Mouse (Mus musculus): ENCODE data around the gene U2af1. TPM values are rescaled to one million over a fixed set of nuclear protein-coding genes. Genes with fewer than 3 reads are reported as not detected.

U2af1 gene
- polyA plus RNA-seq, 1 experiment from 2014 or later, result 198 TPM

DNA sequence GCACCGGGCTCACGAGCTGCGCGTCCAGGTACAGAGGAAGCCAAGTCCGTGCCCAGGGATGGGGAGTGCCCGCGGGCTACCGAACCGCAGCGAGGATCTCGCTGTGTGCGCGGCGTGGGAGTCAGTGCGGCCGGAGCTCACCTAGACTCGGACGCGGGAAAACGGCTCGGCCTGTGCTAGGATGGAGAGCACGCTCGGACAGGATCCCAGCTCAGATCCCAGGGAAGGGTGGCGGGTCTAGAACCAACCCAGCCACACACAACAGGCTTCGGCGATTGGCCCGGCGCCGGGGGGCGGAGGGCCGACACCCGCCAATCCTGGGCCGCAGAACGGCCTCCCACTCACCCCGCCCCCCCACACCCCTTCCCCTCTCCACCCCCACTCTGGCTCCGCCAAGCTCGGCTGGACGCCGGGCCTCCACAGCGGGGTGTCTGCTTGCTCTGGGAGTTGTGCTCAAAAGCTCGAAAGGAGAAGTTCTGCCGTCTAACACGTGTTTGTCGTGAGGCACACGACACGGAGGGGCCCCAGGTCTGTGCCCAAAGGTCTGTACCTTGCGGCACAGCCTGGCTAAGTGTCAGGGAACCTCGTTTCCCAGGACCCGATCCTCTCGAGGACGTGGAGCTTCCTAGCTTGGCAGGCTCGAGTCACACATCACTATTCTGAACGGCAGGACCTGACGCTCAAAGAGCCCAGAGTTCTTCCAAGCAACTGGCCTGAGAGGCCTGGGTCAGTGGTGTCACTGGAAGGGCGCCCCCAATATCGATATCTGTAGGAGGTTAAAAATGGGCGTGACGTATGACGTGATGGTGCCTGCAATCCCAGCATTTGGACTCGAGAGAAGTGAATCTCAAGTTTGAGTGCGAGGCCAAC lies 21.5 kb downstream of the U2af1 start, which contains the start of gene Cbs:
Gene Cbs (minus strand): TSS at position 297 of the 870 bp plus-strand sequence.
- Histone ChIP-seq H3K9ac (ENCODE audit: low read depth, low read length) (peak within 1 kb of the TSS; percentile 60), H3K36me3 (ENCODE audit: control insufficient read depth, insufficient read depth, low read length) (no peaks in the 10 kb centered on the region), H3K4me3 (ENCODE audit: low read depth, low read length) (peak within 1 kb of the TSS; percentile 47), H3K9me3 (replicated peaks; ENCODE audit: control insufficient read depth, low read length, poor library complexity, severe bottlenecking) (no peaks in the 10 kb centered on the region), H3K27me3 (ENCODE audit: control insufficient read depth, insufficient read depth, low read depth, low read length) (peaks cover 9% of the 10 kb centered on the region), H3K4me2 (ENCODE audit: low read length) (peak within 1 kb of the TSS; percentile 98), H3K4me1 (ENCODE audit: control insufficient read depth, insufficient read depth, low read length) (peaks cover 9% of the 10 kb centered on the region; the same call in 1 of the 2 replicates), H3K27ac (ENCODE audit: low read length) (peak within 1 kb of the TSS; percentile 8)
- ATAC-seq, result peak; percentile 87
- 2% methylated on average over 60 of the region's 61 CpGs for WGBS

- H3K4me2 ChIP-seq (ENCODE audit: low read length), result peak overlapping the region; percentile 98
- no peaks in the 10 kb centered on the region for H3K9me3 ChIP-seq (replicated peaks; ENCODE audit: control insufficient read depth, low read length, poor library complexity, severe bottlenecking)
- peak overlapping the region; percentile 60 for H3K9ac ChIP-seq (ENCODE audit: low read depth, low read length)
- ATAC-seq, result peak; percentile 47; the same call in 1 of the 2 replicates
- H3K4me1 ChIP-seq (ENCODE audit: control insufficient read depth, insufficient read depth, low read length), result peaks cover 9% of the 10 kb centered on the region; the same call in 1 of the 2 replicates
- peak overlapping the region; percentile 47 for H3K4me3 ChIP-seq (ENCODE audit: low read depth, low read length)
- no peak overlapping the region for H3K27ac ChIP-seq (ENCODE audit: low read length)
- H3K27me3 ChIP-seq (ENCODE audit: control insufficient read depth, insufficient read depth, low read depth, low read length), result peaks cover 9% of the 10 kb centered on the region
- H3K36me3 ChIP-seq (ENCODE audit: control insufficient read depth, insufficient read depth, low read length), result no peaks in the 10 kb centered on the region
- 5% methylated on average over 44 of the region's 45 CpGs for WGBS
Measured at GRCm38 (mm10) chr17:31636277-31636941, 22.3 kb downstream of the U2af1 start.

GRCm38 (mm10) chr17:31635781-31636180 lies 22.9 kb downstream of the U2af1 start:
- Histone ChIP-seq H3K27ac (ENCODE audit: low read length) (no peak overlapping the region), H3K27me3 (ENCODE audit: control insufficient read depth, insufficient read depth, low read depth, low read length) (peaks cover 9% of the 10 kb centered on the region), H3K4me2 (ENCODE audit: low read length) (no peak overlapping the region), H3K4me1 (ENCODE audit: control insufficient read depth, insufficient read depth, low read length) (peaks cover 9% of the 10 kb centered on the region; the same call in 1 of the 2 replicates), H3K9ac (ENCODE audit: low read depth, low read length) (no peak overlapping the region), H3K9me3 (replicated peaks; ENCODE audit: control insufficient read depth, low read length, poor library complexity, severe bottlenecking) (no peaks in the 10 kb centered on the region), H3K36me3 (ENCODE audit: control insufficient read depth, insufficient read depth, low read length) (no peaks in the 10 kb centered on the region), H3K4me3 (ENCODE audit: low read depth, low read length) (no peak overlapping the region)
- no peak for ATAC-seq
- WGBS, result 63% methylated on average over 11 of the region's 11 CpGs

- Histone ChIP-seq H3K4me1 (ENCODE audit: control insufficient read depth, insufficient read depth, low read length) (peaks cover 9% of the 10 kb centered on the region; the same call in 1 of the 2 replicates), H3K9me3 (replicated peaks; ENCODE audit: control insufficient read depth, low read length, poor library complexity, severe bottlenecking) (no peaks in the 10 kb centered on the region), H3K27ac (ENCODE audit: low read length) (no peak overlapping the region), H3K27me3 (ENCODE audit: control insufficient read depth, insufficient read depth, low read depth, low read length) (peaks cover 9% of the 10 kb centered on the region), H3K9ac (ENCODE audit: low read depth, low read length) (no peak overlapping the region), H3K4me2 (ENCODE audit: low read length) (no peak overlapping the region), H3K36me3 (ENCODE audit: control insufficient read depth, insufficient read depth, low read length) (no peaks in the 10 kb centered on the region), H3K4me3 (ENCODE audit: low read depth, low read length) (no peak overlapping the region)
- WGBS, result 70% methylated on average over 5 of the region's 5 CpGs
- ATAC-seq, result no peak
Measured at GRCm38 (mm10) chr17:31634896-31635295, 23.8 kb downstream of the U2af1 start.

GRCm38 (mm10) chr17:31633007-31633406 lies 25.7 kb downstream of the U2af1 start:
- Histone ChIP-seq H3K4me3 (ENCODE audit: low read depth, low read length) (no peak overlapping the region), H3K9ac (ENCODE audit: low read depth, low read length) (no peak overlapping the region), H3K36me3 (ENCODE audit: control insufficient read depth, insufficient read depth, low read length) (no peaks in the 10 kb centered on the region), H3K27ac (ENCODE audit: low read length) (no peak overlapping the region), H3K4me1 (ENCODE audit: control insufficient read depth, insufficient read depth, low read length) (peaks cover 9% of the 10 kb centered on the region; the same call in 1 of the 2 replicates), H3K27me3 (ENCODE audit: control insufficient read depth, insufficient read depth, low read depth, low read length) (peaks cover 9% of the 10 kb centered on the region), H3K4me2 (ENCODE audit: low read length) (no peak overlapping the region), H3K9me3 (replicated peaks; ENCODE audit: control insufficient read depth, low read length, poor library complexity, severe bottlenecking) (peaks cover 2% of the 10 kb centered on the region; the same call in 1 of the 2 replicates)
- WGBS, result 79% methylated on average over 6 of the region's 6 CpGs
- ATAC-seq, result no peak

DNA sequence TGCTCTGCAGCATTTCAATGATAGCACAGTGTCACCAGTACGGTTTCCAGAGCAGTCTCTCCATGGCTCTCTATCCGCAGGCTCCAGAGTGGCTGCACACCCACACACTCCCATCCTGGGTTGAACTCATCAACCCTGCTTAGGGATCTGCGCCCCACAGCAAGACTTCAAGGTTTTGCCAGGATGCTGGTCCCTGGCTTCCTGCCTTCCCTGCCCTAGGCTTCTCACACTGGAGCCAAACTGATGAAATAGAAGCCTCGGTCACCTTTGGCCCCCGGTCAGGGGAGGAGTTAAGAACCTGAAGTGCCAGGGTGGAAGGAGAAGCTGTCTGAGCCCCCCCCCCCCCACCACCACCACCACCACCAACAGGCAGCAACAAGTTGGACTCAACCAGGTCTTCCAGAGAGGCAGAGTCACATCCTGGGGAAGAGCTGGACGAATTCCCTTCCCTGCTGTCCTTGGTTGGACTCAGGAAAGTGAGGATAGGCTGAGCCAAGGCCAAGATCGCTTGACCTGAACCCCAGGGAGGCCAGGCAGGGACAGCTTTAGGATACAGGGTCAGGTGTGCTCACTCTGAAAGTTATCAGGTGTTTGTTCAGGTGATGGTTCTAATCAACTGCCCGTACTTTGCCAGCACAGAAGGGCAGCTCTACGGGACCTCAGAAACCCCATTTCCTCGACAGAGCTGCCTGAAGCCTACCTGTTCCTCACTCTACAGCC lies 27.5 kb downstream of the U2af1 start:
- H3K36me3 ChIP-seq (ENCODE audit: control insufficient read depth, insufficient read depth, low read length), result no peaks in the 10 kb centered on the region
- peaks cover 6% of the 10 kb centered on the region for H3K27me3 ChIP-seq (ENCODE audit: control insufficient read depth, insufficient read depth, low read depth, low read length)
- H3K27ac ChIP-seq (ENCODE audit: low read length), result no peak overlapping the region
- peaks cover 10% of the 10 kb centered on the region; the same call in 1 of the 2 replicates for H3K9me3 ChIP-seq (replicated peaks; ENCODE audit: control insufficient read depth, low read length, poor library complexity, severe bottlenecking)
- ATAC-seq, result no peak
- H3K9ac ChIP-seq (ENCODE audit: low read depth, low read length), result no peak overlapping the region
- WGBS, result 88% methylated on average over 10 of the region's 10 CpGs
- no peak overlapping the region for H3K4me3 ChIP-seq (ENCODE audit: low read depth, low read length)
- H3K4me1 ChIP-seq (ENCODE audit: control insufficient read depth, insufficient read depth, low read length), result no peaks in the 10 kb centered on the region
- no peak overlapping the region for H3K4me2 ChIP-seq (ENCODE audit: low read length)

DNA sequence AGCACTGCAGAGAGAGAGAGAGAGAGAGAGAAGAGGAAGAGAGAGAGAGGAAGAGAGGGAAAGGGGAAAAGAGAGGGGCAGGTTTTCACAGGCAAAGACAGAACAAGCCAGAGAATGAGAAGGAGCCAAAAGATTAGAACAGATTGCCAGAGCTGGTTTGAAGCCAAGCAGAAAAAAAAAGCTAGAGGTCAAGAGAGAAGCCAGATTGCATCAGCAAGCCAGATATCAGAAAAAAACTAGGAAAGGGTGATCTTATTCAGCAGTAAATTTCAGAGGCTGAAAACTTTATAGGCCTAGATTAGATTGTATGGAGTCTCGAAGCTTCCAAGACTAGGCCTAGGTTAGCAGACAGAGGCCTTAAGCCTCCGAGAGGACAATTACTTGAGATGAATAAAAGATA lies 30.7 kb downstream of the U2af1 start:
- WGBS, result 88% methylated on average over 2 of the region's 2 CpGs

GRCm38 (mm10) chr17:31623101-31623500 lies 35.6 kb downstream of the U2af1 start:
- H3K9me3 ChIP-seq (replicated peaks; ENCODE audit: control insufficient read depth, low read length, poor library complexity, severe bottlenecking), result peaks cover 9% of the 10 kb centered on the region; the same call in 1 of the 2 replicates
- H3K27me3 ChIP-seq (ENCODE audit: control insufficient read depth, insufficient read depth, low read depth, low read length), result no peaks in the 10 kb centered on the region
- no peak overlapping the region for H3K27ac ChIP-seq (ENCODE audit: low read length)
- no peak overlapping the region for H3K9ac ChIP-seq (ENCODE audit: low read depth, low read length)
- H3K4me2 ChIP-seq (ENCODE audit: low read length), result no peak overlapping the region
- no peak overlapping the region for H3K4me3 ChIP-seq (ENCODE audit: low read depth, low read length)
- no peak for ATAC-seq
- no peaks in the 10 kb centered on the region for H3K36me3 ChIP-seq (ENCODE audit: control insufficient read depth, insufficient read depth, low read length)
- no peaks in the 10 kb centered on the region for H3K4me1 ChIP-seq (ENCODE audit: control insufficient read depth, insufficient read depth, low read length)
- 96% methylated on average over 4 of the region's 4 CpGs for WGBS

More for the DNA sequence above, 30.7 kb downstream of the U2af1 start:
- H3K4me2 ChIP-seq (ENCODE audit: low read length), result no peak overlapping the region
- H3K4me1 ChIP-seq (ENCODE audit: control insufficient read depth, insufficient read depth, low read length), result no peaks in the 10 kb centered on the region
- H3K9ac ChIP-seq (ENCODE audit: low read depth, low read length), result no peak overlapping the region
- H3K27me3 ChIP-seq (ENCODE audit: control insufficient read depth, insufficient read depth, low read depth, low read length), result no peaks in the 10 kb centered on the region
- no peak overlapping the region for H3K4me3 ChIP-seq (ENCODE audit: low read depth, low read length)
- H3K9me3 ChIP-seq (replicated peaks; ENCODE audit: control insufficient read depth, low read length, poor library complexity, severe bottlenecking), result peaks cover 10% of the 10 kb centered on the region; the same call in 1 of the 2 replicates
- H3K27ac ChIP-seq (ENCODE audit: low read length), result no peak overlapping the region
- H3K36me3 ChIP-seq (ENCODE audit: control insufficient read depth, insufficient read depth, low read length), result no peaks in the 10 kb centered on the region
- ATAC-seq, result no peak

All from midbrain, embryonic 16.5 days (tissue).